Mouse (Mus musculus) left cerebral cortex, postnatal 36 days (tissue): Measurements from ENCODE around the gene Drc1. TPM values are rescaled to one million over a fixed set of nuclear protein-coding genes. Genes with fewer than 3 reads are reported as not detected.

Source experiments
- DNase-seq, 2 experiments: peaks; one replicate each; pipeline ENCODE4 v3.0.0; 2021 to 2022; ENCODE audit warnings: low spot score in 2 of 2, mixed read lengths in 1 of 2
- intact Hi-C: fragments of 180-260 bp; cut with DNase I; formaldehyde crosslinking; loops from one replicate; pipeline ENCODE4 v1.15.1; 2025
- total RNA-seq, 2 experiments: library from RNA; stranded (reverse); gene quantifications; 2 replicates each; pipeline ENCODE4 v1.2.3; 2021

Drc1 gene
- total RNA-seq, result 10 to 100 TPM; 14.3 to 19.7 TPM

DNA sequence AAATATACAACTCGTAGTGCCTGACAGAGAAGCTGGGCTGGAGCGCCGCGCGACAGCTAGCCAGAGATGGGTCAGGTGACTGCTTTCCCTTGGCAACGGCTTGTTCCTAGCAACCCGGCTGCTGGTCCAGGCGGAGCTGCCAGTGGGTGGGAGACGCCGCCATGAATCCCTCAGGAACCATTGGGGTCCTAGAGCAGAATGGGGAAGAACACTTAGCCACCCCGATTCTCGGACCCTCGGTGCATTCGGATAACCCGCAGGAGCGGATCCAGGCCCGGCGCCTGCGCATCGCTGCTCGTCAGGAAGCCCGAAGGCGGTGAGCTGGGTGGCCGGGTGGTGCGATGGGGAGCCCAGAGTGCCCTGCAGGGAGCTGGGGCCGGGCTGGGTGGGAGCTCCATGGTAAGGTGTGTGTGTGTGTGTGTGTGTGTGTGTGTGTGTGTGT is at the start of gene Drc1:
Gene Drc1 (plus strand): TSS at position 98 of the 442 bp plus-strand sequence.
- DNase-seq, result peak; percentile 77 to 80
- intact Hi-C loops, result no loop called here

DNA sequence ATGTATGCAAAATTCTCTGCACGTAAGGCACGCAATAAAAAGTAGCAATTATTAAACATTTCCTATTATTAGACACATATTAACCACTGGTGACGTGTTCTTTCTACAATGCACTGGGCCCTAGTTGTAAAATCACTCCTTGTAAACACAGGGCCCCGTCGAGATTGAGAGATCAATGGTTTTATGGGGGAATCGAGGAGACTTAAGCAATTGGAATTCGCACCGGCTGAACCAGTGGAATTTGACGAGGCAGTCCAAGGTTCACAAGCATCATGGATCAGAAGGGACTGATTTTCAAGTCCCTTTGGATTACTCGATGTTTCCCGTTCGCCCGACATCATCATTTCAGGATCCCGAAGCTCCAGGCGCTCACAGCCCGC is 49.3 kb upstream of the Drc1 start:
- intact Hi-C loops, result no loop called here
- no peak for DNase-seq

GRCm38 (mm10) chr5:30232271-30232971 is 48.8 kb upstream of the Drc1 start, which contains the start of gene Selenoi:
TSS of gene Selenoi (plus strand) at chr5:30232581.
- DNase-seq, result peak; percentile 99 to 100
- intact Hi-C loops, result no loop called here

DNA sequence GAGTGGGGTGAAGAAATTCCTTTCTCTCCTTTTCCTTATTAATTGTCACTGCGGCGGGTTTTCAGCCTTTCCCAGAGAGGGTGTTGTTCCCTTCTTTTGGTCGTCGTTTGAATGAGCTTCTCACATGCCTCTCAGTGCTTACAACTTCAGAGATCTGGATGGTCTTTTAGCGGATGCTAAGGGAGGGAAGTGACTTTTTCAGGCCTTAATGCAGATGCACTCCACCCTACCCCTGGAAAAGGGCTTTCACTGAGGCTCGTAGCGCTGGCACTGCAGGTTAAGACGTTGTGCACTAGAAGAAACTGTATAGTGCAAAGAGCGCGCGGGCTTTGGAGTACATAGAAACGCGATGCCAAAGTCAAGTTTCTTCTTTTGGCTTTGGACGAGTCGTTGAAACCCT is 48.1 kb upstream of the Drc1 start:
- intact Hi-C loops, result no loop called here
- peak in 1 of 2 experiments; percentile 36 for DNase-seq

DNA sequence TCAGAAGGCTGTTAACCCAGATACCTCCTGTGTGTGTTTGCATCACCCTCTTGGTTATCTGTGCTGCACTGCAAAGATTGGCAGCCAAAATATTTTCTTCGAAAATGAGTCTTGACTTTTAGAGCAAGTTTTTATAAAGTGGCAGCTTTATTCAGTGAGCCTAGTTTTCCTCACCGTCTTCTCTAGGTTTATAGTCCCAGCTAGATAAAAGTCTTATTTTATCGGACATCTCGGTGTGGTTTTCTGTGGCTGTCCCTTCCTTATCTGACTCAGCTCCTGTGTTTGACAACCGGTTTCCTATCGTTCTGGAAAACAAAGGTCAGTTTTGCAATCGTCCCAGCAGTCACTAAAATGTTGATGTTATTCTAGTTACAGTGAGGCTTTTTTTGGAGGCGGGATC is 47.2 kb upstream of the Drc1 start:
- intact Hi-C loops, result no loop called here
- DNase-seq, result no peak

GRCm38 (mm10) chr5:30235641-30236126 is 45.5 kb upstream of the Drc1 start:
- intact Hi-C loops, result no loop called here
- no peak for DNase-seq

GRCm38 (mm10) chr5:30238533-30238932 is 42.7 kb upstream of the Drc1 start:
- intact Hi-C loops, result no loop called here
- no peak for DNase-seq

DNA sequence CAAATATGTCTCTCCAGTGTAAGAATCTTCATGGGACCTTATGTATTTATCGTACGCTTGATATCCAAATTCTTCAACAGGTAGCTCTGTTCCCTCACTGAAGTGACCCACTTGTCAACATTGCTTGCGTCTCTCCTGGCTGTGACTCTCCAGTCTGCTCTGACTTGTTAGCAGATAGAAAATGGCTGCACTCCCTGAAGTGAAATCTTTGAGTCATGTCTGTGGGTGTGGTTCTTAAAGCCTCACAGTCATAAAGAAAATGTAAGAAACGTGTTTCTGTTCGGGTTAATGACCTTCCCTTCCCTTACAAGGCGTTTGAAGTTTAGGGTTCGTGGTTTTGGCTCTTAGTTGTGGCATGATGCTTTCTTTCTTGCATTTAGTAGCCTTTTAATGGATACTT is 40.6 kb upstream of the Drc1 start:
- intact Hi-C loops, result no loop called here
- no peak for DNase-seq

DNA sequence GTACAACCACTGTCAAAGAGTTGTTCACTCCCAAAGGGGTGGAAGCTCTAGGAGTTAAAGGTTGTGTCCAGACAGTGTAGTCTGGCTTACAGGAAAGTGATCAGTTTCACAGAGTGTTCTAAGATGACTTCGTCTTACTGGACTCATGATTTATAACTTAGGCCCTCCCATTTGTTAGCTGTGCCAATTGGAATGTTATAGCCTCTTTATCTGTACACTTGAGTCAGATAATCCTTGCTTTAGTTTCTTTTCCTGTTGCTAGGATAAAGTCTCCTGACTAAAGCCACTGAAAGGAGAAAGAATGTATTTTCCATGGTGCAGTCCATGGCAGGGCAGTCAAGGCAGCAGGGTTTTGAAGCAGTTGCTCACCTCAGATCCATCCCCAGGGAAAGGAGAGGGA is 38.8 kb upstream of the Drc1 start:
- no peak for DNase-seq
- intact Hi-C loops, result no loop called here

- DNase-seq, result no peak
- intact Hi-C loops, result no loop called here
Measured at GRCm38 (mm10) chr5:30243741-30244140, 37.4 kb upstream of the Drc1 start.

DNA sequence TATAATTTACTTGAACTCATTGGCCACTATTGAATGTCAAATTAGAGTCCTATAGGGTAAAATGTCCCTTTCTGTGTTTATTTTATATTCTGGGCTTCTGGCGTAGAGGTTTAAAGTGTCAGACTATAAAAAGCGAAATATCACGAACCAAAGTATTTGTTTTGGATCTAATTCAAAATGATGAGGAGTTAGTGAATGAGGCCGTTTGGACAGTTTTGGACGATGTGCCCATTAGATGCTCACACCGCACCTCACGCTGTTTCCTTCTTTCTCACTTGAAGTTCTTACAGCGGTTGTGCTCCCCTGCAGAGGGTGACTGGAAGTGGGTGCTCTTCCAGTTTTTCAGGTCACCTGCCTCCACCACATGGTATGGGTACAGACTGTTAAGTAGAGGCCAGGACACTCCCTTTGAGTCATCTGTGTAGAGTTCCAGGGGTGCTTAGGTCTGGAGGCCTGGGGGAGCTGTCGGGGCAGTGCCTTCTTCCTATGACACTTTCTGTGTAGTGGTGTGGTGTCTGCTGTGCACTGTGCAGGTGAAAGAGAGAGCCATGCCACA is 35.2 kb upstream of the Drc1 start:
- intact Hi-C loops, result no loop called here
- no peak for DNase-seq

- DNase-seq, result no peak
- intact Hi-C loops, result no loop called here
Measured at GRCm38 (mm10) chr5:30247666-30248065, 33.5 kb upstream of the Drc1 start.

DNA sequence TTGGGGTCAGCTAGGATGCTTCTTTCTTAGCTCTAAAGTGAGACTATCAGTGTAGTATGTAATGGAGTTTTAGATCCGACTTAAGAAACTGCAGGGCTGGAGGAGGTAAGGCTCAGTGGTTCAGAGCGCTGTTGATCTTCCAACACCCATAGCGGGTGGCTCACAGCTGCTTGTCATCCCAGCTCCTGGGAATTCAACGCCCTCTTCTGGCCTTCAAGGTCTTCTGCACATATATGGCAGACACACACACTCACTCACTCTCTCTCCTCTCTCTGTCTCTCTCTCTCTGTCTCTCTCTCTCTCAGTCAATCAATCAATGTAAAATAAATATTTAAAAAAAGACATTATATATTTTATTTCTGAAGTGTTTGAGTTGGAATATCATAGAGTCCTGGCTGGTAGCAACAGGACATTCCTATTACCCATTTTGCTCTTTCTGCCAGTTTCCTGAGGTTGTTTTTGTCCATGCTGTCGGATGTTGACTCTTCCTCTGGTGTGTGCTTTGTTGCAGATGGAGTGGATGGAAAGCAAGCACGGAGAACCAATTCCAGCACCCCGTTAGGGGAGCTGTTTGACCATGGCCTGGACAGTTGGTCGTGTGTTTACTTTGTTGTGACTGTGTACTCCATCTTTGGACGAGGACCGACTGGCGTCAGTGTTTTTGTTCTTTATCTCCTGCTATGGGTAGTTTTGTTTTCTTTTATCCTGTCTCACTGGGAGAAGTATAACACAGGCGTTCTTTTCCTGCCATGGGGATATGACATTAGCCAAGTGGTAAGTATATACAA is 25.4 kb upstream of the Drc1 start:
- intact Hi-C loops, result no loop called here
- DNase-seq, result no peak

GRCm38 (mm10) chr5:30258776-30259175 is 22.4 kb upstream of the Drc1 start:
- intact Hi-C loops, result no loop called here
- no peak for DNase-seq

- peak; percentile 59 to 67 for DNase-seq
Measured at GRCm38 (mm10) chr5:30270571-30271190, 10.5 kb upstream of the Drc1 start.

GRCm38 (mm10) chr5:30271599-30272281 is 9.4 kb upstream of the Drc1 start:
- no peak for DNase-seq
- intact Hi-C loops, result no loop called here

More at GRCm38 (mm10) chr5:30270571-30271190, 10.5 kb upstream of the Drc1 start:
- intact Hi-C loops, result no loop called here

- no peak for DNase-seq
- intact Hi-C loops, result no loop called here
Measured at GRCm38 (mm10) chr5:30276361-30276760, 4.8 kb upstream of the Drc1 start.

DNA sequence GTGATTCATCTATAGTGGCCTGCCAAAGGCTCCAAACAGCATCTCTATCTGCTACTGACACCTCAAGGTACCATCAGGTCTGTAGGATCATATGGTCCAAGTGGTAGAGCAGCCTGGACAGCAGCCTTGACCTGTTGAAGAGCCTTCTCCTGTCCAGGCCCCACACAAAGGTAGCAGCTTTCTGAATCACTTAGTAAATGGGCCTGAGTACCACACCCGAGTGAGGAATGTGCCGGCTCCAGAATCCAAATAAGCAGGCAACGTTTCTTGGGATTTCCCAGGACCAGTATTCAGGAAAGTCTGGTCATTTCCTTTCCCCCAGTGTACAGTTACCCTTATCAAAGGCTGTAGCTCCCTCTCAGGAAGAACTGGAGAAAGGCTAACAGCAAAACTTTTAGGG is 2.2 kb upstream of the Drc1 start:
- DNase-seq, result no peak
- intact Hi-C loops, result no loop called here

GRCm38 (mm10) chr5:30279446-30279845 is 1.7 kb upstream of the Drc1 start:
- no peak for DNase-seq
- intact Hi-C loops, result no loop called here

DNA sequence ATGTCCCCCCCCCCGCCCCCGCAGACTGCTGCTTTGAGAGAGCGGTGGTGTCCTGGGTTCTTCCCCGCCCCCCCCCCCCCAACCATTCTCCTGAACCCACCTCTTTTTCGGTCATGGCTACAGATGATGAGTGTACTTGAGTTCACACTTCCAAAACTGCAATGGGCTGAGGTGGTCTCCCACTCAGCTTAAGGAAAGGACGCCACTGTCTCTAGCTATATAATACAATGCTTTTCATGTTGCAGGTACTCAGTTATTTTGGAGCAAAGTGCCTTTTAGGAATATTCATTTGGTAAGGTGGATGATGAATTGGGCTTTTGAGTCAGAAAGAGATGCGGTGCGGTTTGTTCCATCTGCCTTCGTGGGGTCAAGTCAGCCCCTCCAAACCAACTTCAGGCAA is 324 bp upstream of the Drc1 start:
- no peak for DNase-seq
- intact Hi-C loops, result no loop called here
